Comparison of ENCODE assay signal across 7 mouse cellular contexts in genomic region chr4:116651797-116652135, GRCm38 (mm10). TPM values are rescaled to one million over a fixed set of nuclear protein-coding genes. Genes with fewer than 3 reads are reported as not detected.
A peak's percentile ranks its signal among the peaks of the same experiment; 100 is the strongest.
DNase-seq lines count a peak whose midpoint lies in the region; ATAC-seq and TF ChIP-seq lines count a peak whose summit lies in the region.

No protein-coding gene starts in this region.

- TF ChIP-seq CTCF in testis, adult 2 months (IDR thresholded peaks at IDR 0.05; ENCODE audit: control insufficient read depth, insufficient read depth, insufficient replicate concordance, low read depth, low read length): no peak

- DNase-seq in testis, postnatal 14 days (ENCODE audit: low spot score): no peak
- no peak for DNase-seq in forebrain, embryonic 14.5 days (ENCODE audit: low spot score)
- no peak for DNase-seq in thymus, adult 18-20 months
- no peak for DNase-seq in right cerebral cortex, postnatal 14 days
- no peak for DNase-seq in layer of hippocampus, postnatal 25 days (ENCODE audit: extremely low spot score in 1 of 2, low spot score in 1 of 2)

- no peaks in the 10 kb centered on the region for H3K36me3 ChIP-seq in testis, adult 2 months (ENCODE audit: control insufficient read depth, insufficient read depth, low read length)
- H3K36me3 ChIP-seq in forebrain, embryonic 14.5 days (ENCODE audit: control insufficient read depth, insufficient read depth, low read length): peaks cover 9% of the 10 kb centered on the region; the same call in 1 of the 2 replicates
- H3K36me3 ChIP-seq in liver, embryonic 15.5 days (replicated peaks): peaks cover 21% of the 10 kb centered on the region; the same call in 1 of the 2 replicates

- peak; percentile 21; the same call in 1 of the 2 replicates for ATAC-seq in forebrain, embryonic 14.5 days
- ATAC-seq in liver, embryonic 15.5 days (ENCODE audit: insufficient read depth): no peak; the same call in 1 of the 2 replicates

- no peak for TF ChIP-seq POLR2A in testis, adult 2 months (IDR thresholded peaks at IDR 0.05; ENCODE audit: control insufficient read depth, low read depth, low read length)

- WGBS in forebrain, embryonic 14.5 days: 11% methylated on average over 6 of the region's 6 CpGs
- WGBS in liver, embryonic 15.5 days (ENCODE audit: insufficient replicate concordance): 11% methylated on average over 6 of the region's 6 CpGs

- peak overlapping the region; percentile 63 for H3K27ac ChIP-seq in testis, adult 2 months (ENCODE audit: control insufficient read depth, insufficient read depth, low read depth, low read length)
- H3K27ac ChIP-seq in forebrain, embryonic 14.5 days (ENCODE audit: low read depth, low read length): no peak overlapping the region
- peak overlapping the region; percentile 86 for H3K27ac ChIP-seq in liver, embryonic 15.5 days (replicated peaks)

- peak overlapping the region; percentile 88 for H3K9ac ChIP-seq in forebrain, embryonic 14.5 days (ENCODE audit: low read length)
- H3K9ac ChIP-seq in liver, embryonic 15.5 days: peak overlapping the region; percentile 74; the same call in 1 of the 2 replicates

- H3K4me2 ChIP-seq in forebrain, embryonic 14.5 days (ENCODE audit: low read length): peak overlapping the region; percentile 75
- H3K4me2 ChIP-seq in liver, embryonic 15.5 days: peak overlapping the region; percentile 80

- peaks cover 5% of the 10 kb centered on the region; the same call in 1 of the 2 replicates for H3K4me1 ChIP-seq in testis, adult 2 months (ENCODE audit: control insufficient read depth, insufficient read depth, low read length)
- peaks cover 10% of the 10 kb centered on the region for H3K4me1 ChIP-seq in forebrain, embryonic 14.5 days (ENCODE audit: control insufficient read depth, insufficient read depth, low read length)
- peaks cover 58% of the 10 kb centered on the region for H3K4me1 ChIP-seq in liver, embryonic 15.5 days (replicated peaks)

- H3K9me3 ChIP-seq in forebrain, embryonic 14.5 days (replicated peaks; ENCODE audit: control insufficient read depth, low read length): no peaks in the 10 kb centered on the region
- no peaks in the 10 kb centered on the region for H3K9me3 ChIP-seq in liver, embryonic 15.5 days (replicated peaks)

- no peaks in the 10 kb centered on the region for H3K27me3 ChIP-seq in testis, adult 2 months (ENCODE audit: control insufficient read depth, insufficient read depth, low read length)
- no peaks in the 10 kb centered on the region for H3K27me3 ChIP-seq in forebrain, embryonic 14.5 days (replicated peaks; ENCODE audit: control insufficient read depth, insufficient read depth, low read length)
- H3K27me3 ChIP-seq in liver, embryonic 15.5 days: no peaks in the 10 kb centered on the region

- H3K4me3 ChIP-seq in testis, adult 2 months (ENCODE audit: control insufficient read depth, low read depth, low read length): peak overlapping the region; percentile 46; the same call in 1 of the 2 replicates
- H3K4me3 ChIP-seq in forebrain, embryonic 14.5 days (ENCODE audit: low read depth, low read length): peak overlapping the region; percentile 79
- peak overlapping the region; percentile 78 for H3K4me3 ChIP-seq in liver, embryonic 15.5 days (replicated peaks)

RNA-seq across cellular contexts. Expression of gene Akr1a1, which starts 0.3 kb away (rescaled TPM):
- 103 and 109 TPM in 2 replicates for polyA plus RNA-seq in testis, adult 2 months (2012; rRNA removed)
- 910 and 955 TPM in 2 replicates for polyA plus RNA-seq in forebrain, embryonic 14.5 days (2014; fragmentation: Nextera tagmentation; extraction: Ambion mirVana)
- 291 and 322 TPM in 2 replicates for polyA plus RNA-seq in liver, embryonic 15.5 days (2015; fragmentation: Nextera tagmentation; extraction: Ambion mirVana)
- total RNA-seq in layer of hippocampus, postnatal 25 days (2021): 100 to 1,000 TPM; 392 to 438 TPM

RNA-seq across cellular contexts. Expression of gene Nasp, which starts 24.0 kb away (rescaled TPM):
- polyA plus RNA-seq in testis, adult 2 months (2012; rRNA removed): 110 and 149 TPM in 2 replicates
- polyA plus RNA-seq in forebrain, embryonic 14.5 days (2014; fragmentation: Nextera tagmentation; extraction: Ambion mirVana): 125 and 129 TPM in 2 replicates
- 42.7 and 49.9 TPM in 2 replicates for polyA plus RNA-seq in liver, embryonic 15.5 days (2015; fragmentation: Nextera tagmentation; extraction: Ambion mirVana)
- total RNA-seq in layer of hippocampus, postnatal 25 days (2021): 10 to 100 TPM; 26.7 to 39.4 TPM

RNA-seq across cellular contexts. Expression of gene Prdx1, which starts 33.6 kb away (rescaled TPM):
- 62.2 and 77.9 TPM in 2 replicates for polyA plus RNA-seq in testis, adult 2 months (2012; rRNA removed)
- polyA plus RNA-seq in forebrain, embryonic 14.5 days (2014; fragmentation: Nextera tagmentation; extraction: Ambion mirVana): 561 and 632 TPM in 2 replicates
- polyA plus RNA-seq in liver, embryonic 15.5 days (2015; fragmentation: Nextera tagmentation; extraction: Ambion mirVana): 835 and 937 TPM in 2 replicates
- total RNA-seq in layer of hippocampus, postnatal 25 days (2021): 100 to 1,000 TPM; 162 to 182 TPM

RNA-seq across cellular contexts. Expression of gene Ccdc17, which starts 55.3 kb away (rescaled TPM):
- 3.0 and 3.9 TPM in 2 replicates for polyA plus RNA-seq in testis, adult 2 months (2012; rRNA removed)
- polyA plus RNA-seq in forebrain, embryonic 14.5 days (2014; fragmentation: Nextera tagmentation; extraction: Ambion mirVana): 3.1 and 3.8 TPM in 2 replicates
- 1.1 and 2.3 TPM in 2 replicates for polyA plus RNA-seq in liver, embryonic 15.5 days (2015; fragmentation: Nextera tagmentation; extraction: Ambion mirVana)
- total RNA-seq in layer of hippocampus, postnatal 25 days (2021): 1 to 10 TPM; 4.1 to 6.2 TPM

RNA-seq across cellular contexts. Expression of gene Mmachc, which starts 56.4 kb away (rescaled TPM):
- 24.9 and 26.8 TPM in 2 replicates for polyA plus RNA-seq in testis, adult 2 months (2012; rRNA removed)
- 13.2 and 15.2 TPM in 2 replicates for polyA plus RNA-seq in forebrain, embryonic 14.5 days (2014; fragmentation: Nextera tagmentation; extraction: Ambion mirVana)
- 8.9 and 9.9 TPM in 2 replicates for polyA plus RNA-seq in liver, embryonic 15.5 days (2015; fragmentation: Nextera tagmentation; extraction: Ambion mirVana)
- 10 to 100 TPM; 18.0 to 18.3 TPM for total RNA-seq in layer of hippocampus, postnatal 25 days (2021)
